Mouse (Mus musculus): Measurements from ENCODE around the gene Arhgap31.

The Arhgap31 gene

GRCm38 (mm10) chr16:38648155-38648554 is 64.9 kb downstream of the Arhgap31 start:
- DNase-seq, result no peak

- no peak for DNase-seq
Observed at GRCm38 (mm10) chr16:38644455-38644854, 68.6 kb downstream of the Arhgap31 start.

GRCm38 (mm10) chr16:38637085-38637484 is 76.0 kb downstream of the Arhgap31 start:
- no peak for DNase-seq

- no peak for DNase-seq
Observed at GRCm38 (mm10) chr16:38636682-38637081, 76.4 kb downstream of the Arhgap31 start.

GRCm38 (mm10) chr16:38635833-38636390 is 77.2 kb downstream of the Arhgap31 start:
- DNase-seq, result no peak

- DNase-seq, result peak; percentile 9
Observed at GRCm38 (mm10) chr16:38632147-38632546, 80.9 kb downstream of the Arhgap31 start.

- DNase-seq, result no peak
Observed at GRCm38 (mm10) chr16:38625811-38626369, 87.2 kb downstream of the Arhgap31 start.

GRCm38 (mm10) chr16:38625411-38625810 is 87.7 kb downstream of the Arhgap31 start:
- DNase-seq, result no peak

GRCm38 (mm10) chr16:38624303-38624702 is 88.8 kb downstream of the Arhgap31 start:
- no peak for DNase-seq

- DNase-seq, result no peak
Observed at GRCm38 (mm10) chr16:38622283-38622682, 90.8 kb downstream of the Arhgap31 start.

GRCm38 (mm10) chr16:38620696-38621450 is 92.2 kb downstream of the Arhgap31 start:
- no peak for DNase-seq

GRCm38 (mm10) chr16:38619054-38619453 is 94.0 kb downstream of the Arhgap31 start:
- peak; percentile 52 for DNase-seq

- no peak for DNase-seq
Observed at GRCm38 (mm10) chr16:38617977-38618376, 95.1 kb downstream of the Arhgap31 start.

- no peak for DNase-seq
Observed at GRCm38 (mm10) chr16:38613646-38614045, 99.4 kb downstream of the Arhgap31 start.

- no peak for DNase-seq
Observed at GRCm38 (mm10) chr16:38612646-38613045, 100.4 kb downstream of the Arhgap31 start.

- DNase-seq, result no peak
Observed at GRCm38 (mm10) chr16:38609092-38609491, 104.0 kb downstream of the Arhgap31 start.

- no peak for DNase-seq
Observed at GRCm38 (mm10) chr16:38608687-38609086, 104.4 kb downstream of the Arhgap31 start.

GRCm38 (mm10) chr16:38606509-38606908 is 106.6 kb downstream of the Arhgap31 start:
- no peak for DNase-seq

- DNase-seq, result peak; percentile 9
Observed at GRCm38 (mm10) chr16:38602989-38603804, 109.9 kb downstream of the Arhgap31 start.

- no peak for DNase-seq
Observed at GRCm38 (mm10) chr16:38598986-38599680, 113.9 kb downstream of the Arhgap31 start.

- no peak for DNase-seq
Observed at GRCm38 (mm10) chr16:38596651-38597050, 116.4 kb downstream of the Arhgap31 start.

- no peak for DNase-seq
Observed at GRCm38 (mm10) chr16:38596099-38596498, 117.0 kb downstream of the Arhgap31 start.

GRCm38 (mm10) chr16:38594435-38594834 is 118.6 kb downstream of the Arhgap31 start:
- no peak for DNase-seq
